Mouse (Mus musculus): ENCODE measurements around the gene Mier2. TPM values are rescaled to one million over a fixed set of nuclear protein-coding genes. Genes with fewer than 3 reads are reported as not detected.

Mier2 gene
- 35.4 and 37.8 TPM in 2 replicates for polyA plus RNA-seq (2014; fragmentation: Nextera tagmentation; extraction: Ambion mirVana)

- Histone ChIP-seq H3K36me3 (ENCODE audit: control insufficient read depth, insufficient read depth, low read length) (no peaks in the 10 kb centered on the region), H3K27ac (ENCODE audit: low read depth, low read length) (peak within 1 kb of the TSS; percentile 56), H3K4me1 (replicated peaks; ENCODE audit: control insufficient read depth, insufficient read depth, low read length) (peaks cover 6% of the 10 kb centered on the region), H3K9ac (ENCODE audit: low read depth, low read length) (peak within 1 kb of the TSS; percentile 91), H3K4me3 (ENCODE audit: low read depth, low read length) (peak within 1 kb of the TSS; percentile 72), H3K9me3 (ENCODE audit: control insufficient read depth, low read length) (no peaks in the 10 kb centered on the region), H3K27me3 (ENCODE audit: control insufficient read depth, insufficient read depth, low read length) (no peaks in the 10 kb centered on the region), H3K4me2 (replicated peaks; ENCODE audit: low read depth, low read length) (peak within 1 kb of the TSS; percentile 87)
- DNase-seq (ENCODE audit: low spot score) (peak; percentile 86), ATAC-seq (ENCODE audit: low FRiP score) (peak; percentile 92)
- WGBS = 1% methylated on average over 71 of the region's 108 CpGs
Observed at GRCm38 (mm10) chr10:79554330-79555237, at the start of gene Mier2. TSS of gene Mier2 (minus strand) at chr10:79555199.

GRCm38 (mm10) chr10:79597936-79598230 is 42.9 kb upstream of the Mier2 start:
- WGBS = 70% methylated on average over 4 of the region's 4 CpGs
- no peak overlapping the region for H3K4me2 ChIP-seq (replicated peaks; ENCODE audit: low read depth, low read length)
- ATAC-seq (ENCODE audit: low FRiP score) = no peak

GRCm38 (mm10) chr10:79597051-79597935 is 42.3 kb upstream of the Mier2 start:
- Histone ChIP-seq H3K4me1 (replicated peaks; ENCODE audit: control insufficient read depth, insufficient read depth, low read length) (no peaks in the 10 kb centered on the region), H3K36me3 (ENCODE audit: control insufficient read depth, insufficient read depth, low read length) (no peaks in the 10 kb centered on the region), H3K4me2 (replicated peaks; ENCODE audit: low read depth, low read length) (no peak overlapping the region), H3K4me3 (ENCODE audit: low read depth, low read length) (no peak overlapping the region), H3K9me3 (ENCODE audit: control insufficient read depth, low read length) (no peaks in the 10 kb centered on the region), H3K27me3 (ENCODE audit: control insufficient read depth, insufficient read depth, low read length) (0 out of 2 replicates have a peak, but pooled peaks cover 4% of the 10 kb centered on the region), H3K9ac (ENCODE audit: low read depth, low read length) (no peak overlapping the region), H3K27ac (ENCODE audit: low read depth, low read length) (no peak overlapping the region)
- ATAC-seq (ENCODE audit: low FRiP score) (no peak), DNase-seq (ENCODE audit: low spot score) (no peak)
- 43% methylated on average over 13 of the region's 13 CpGs for WGBS

More at GRCm38 (mm10) chr10:79597936-79598230, 42.9 kb upstream of the Mier2 start:
- no peak overlapping the region for H3K27ac ChIP-seq (ENCODE audit: low read depth, low read length)
- no peaks in the 10 kb centered on the region for H3K36me3 ChIP-seq (ENCODE audit: control insufficient read depth, insufficient read depth, low read length)
- DNase-seq (ENCODE audit: low spot score) = no peak
- H3K9me3 ChIP-seq (ENCODE audit: control insufficient read depth, low read length) = no peaks in the 10 kb centered on the region
- no peak overlapping the region for H3K4me3 ChIP-seq (ENCODE audit: low read depth, low read length)
- no peak overlapping the region for H3K9ac ChIP-seq (ENCODE audit: low read depth, low read length)
- H3K27me3 ChIP-seq (ENCODE audit: control insufficient read depth, insufficient read depth, low read length) = 0 out of 2 replicates have a peak, but pooled peaks cover 4% of the 10 kb centered on the region
- H3K4me1 ChIP-seq (replicated peaks; ENCODE audit: control insufficient read depth, insufficient read depth, low read length) = no peaks in the 10 kb centered on the region

- DNase-seq (ENCODE audit: low spot score) (no peak), ATAC-seq (ENCODE audit: low FRiP score) (peak; percentile 47; the same call in 1 of the 2 replicates)
- Histone ChIP-seq H3K36me3 (ENCODE audit: control insufficient read depth, insufficient read depth, low read length) (no peaks in the 10 kb centered on the region), H3K27me3 (ENCODE audit: control insufficient read depth, insufficient read depth, low read length) (0 out of 2 replicates have a peak, but pooled peaks cover 4% of the 10 kb centered on the region), H3K4me2 (replicated peaks; ENCODE audit: low read depth, low read length) (no peak overlapping the region), H3K4me1 (replicated peaks; ENCODE audit: control insufficient read depth, insufficient read depth, low read length) (no peaks in the 10 kb centered on the region), H3K27ac (ENCODE audit: low read depth, low read length) (no peak overlapping the region), H3K9ac (ENCODE audit: low read depth, low read length) (no peak overlapping the region), H3K4me3 (ENCODE audit: low read depth, low read length) (no peak overlapping the region), H3K9me3 (ENCODE audit: control insufficient read depth, low read length) (no peaks in the 10 kb centered on the region)
- WGBS = 64% methylated on average over 8 of the region's 8 CpGs
Observed at GRCm38 (mm10) chr10:79595590-79595929, 40.6 kb upstream of the Mier2 start.

GRCm38 (mm10) chr10:79594872-79595589 is 40.0 kb upstream of the Mier2 start:
- Histone ChIP-seq H3K4me3 (ENCODE audit: low read depth, low read length) (no peak overlapping the region), H3K36me3 (ENCODE audit: control insufficient read depth, insufficient read depth, low read length) (no peaks in the 10 kb centered on the region), H3K9me3 (ENCODE audit: control insufficient read depth, low read length) (no peaks in the 10 kb centered on the region), H3K4me2 (replicated peaks; ENCODE audit: low read depth, low read length) (no peak overlapping the region), H3K4me1 (replicated peaks; ENCODE audit: control insufficient read depth, insufficient read depth, low read length) (no peaks in the 10 kb centered on the region), H3K27ac (ENCODE audit: low read depth, low read length) (no peak overlapping the region), H3K9ac (ENCODE audit: low read depth, low read length) (no peak overlapping the region), H3K27me3 (ENCODE audit: control insufficient read depth, insufficient read depth, low read length) (0 out of 2 replicates have a peak, but pooled peaks cover 4% of the 10 kb centered on the region)
- DNase-seq (ENCODE audit: low spot score) = peak; percentile 83
- ATAC-seq (ENCODE audit: low FRiP score) = peak; percentile 92
- 18% methylated on average over 17 of the region's 17 CpGs for WGBS

GRCm38 (mm10) chr10:79594111-79594510 is 39.1 kb upstream of the Mier2 start:
- Histone ChIP-seq H3K9ac (ENCODE audit: low read depth, low read length) (no peak overlapping the region), H3K4me1 (replicated peaks; ENCODE audit: control insufficient read depth, insufficient read depth, low read length) (no peaks in the 10 kb centered on the region), H3K9me3 (ENCODE audit: control insufficient read depth, low read length) (no peaks in the 10 kb centered on the region), H3K36me3 (ENCODE audit: control insufficient read depth, insufficient read depth, low read length) (no peaks in the 10 kb centered on the region), H3K27me3 (ENCODE audit: control insufficient read depth, insufficient read depth, low read length) (0 out of 2 replicates have a peak, but pooled peaks cover 4% of the 10 kb centered on the region), H3K4me3 (ENCODE audit: low read depth, low read length) (no peak overlapping the region), H3K27ac (ENCODE audit: low read depth, low read length) (no peak overlapping the region), H3K4me2 (replicated peaks; ENCODE audit: low read depth, low read length) (no peak overlapping the region)
- ATAC-seq (ENCODE audit: low FRiP score) (no peak), DNase-seq (ENCODE audit: low spot score) (no peak)
- 58% methylated on average over 6 of the region's 6 CpGs for WGBS

- Histone ChIP-seq H3K4me3 (ENCODE audit: low read depth, low read length) (no peak overlapping the region), H3K4me2 (replicated peaks; ENCODE audit: low read depth, low read length) (no peak overlapping the region), H3K27me3 (ENCODE audit: control insufficient read depth, insufficient read depth, low read length) (0 out of 2 replicates have a peak, but pooled peaks cover 4% of the 10 kb centered on the region), H3K9ac (ENCODE audit: low read depth, low read length) (no peak overlapping the region), H3K27ac (ENCODE audit: low read depth, low read length) (no peak overlapping the region), H3K36me3 (ENCODE audit: control insufficient read depth, insufficient read depth, low read length) (no peaks in the 10 kb centered on the region), H3K4me1 (replicated peaks; ENCODE audit: control insufficient read depth, insufficient read depth, low read length) (no peaks in the 10 kb centered on the region), H3K9me3 (ENCODE audit: control insufficient read depth, low read length) (no peaks in the 10 kb centered on the region)
- no peak for ATAC-seq (ENCODE audit: low FRiP score)
- 93% methylated on average over 1 of the region's 1 CpGs for WGBS
- no peak for DNase-seq (ENCODE audit: low spot score)
Observed at GRCm38 (mm10) chr10:79590702-79591101, 35.7 kb upstream of the Mier2 start.

GRCm38 (mm10) chr10:79587752-79588126 is 32.7 kb upstream of the Mier2 start:
- WGBS = 66% methylated on average over 4 of the region's 4 CpGs
- no peak overlapping the region for H3K4me3 ChIP-seq (ENCODE audit: low read depth, low read length)
- DNase-seq (ENCODE audit: low spot score) = no peak
- H3K4me2 ChIP-seq (replicated peaks; ENCODE audit: low read depth, low read length) = no peak overlapping the region
- H3K9ac ChIP-seq (ENCODE audit: low read depth, low read length) = no peak overlapping the region
- H3K36me3 ChIP-seq (ENCODE audit: control insufficient read depth, insufficient read depth, low read length) = no peaks in the 10 kb centered on the region
- no peaks in the 10 kb centered on the region for H3K4me1 ChIP-seq (replicated peaks; ENCODE audit: control insufficient read depth, insufficient read depth, low read length)
- no peak overlapping the region for H3K27ac ChIP-seq (ENCODE audit: low read depth, low read length)
- H3K9me3 ChIP-seq (ENCODE audit: control insufficient read depth, low read length) = no peaks in the 10 kb centered on the region
- H3K27me3 ChIP-seq (ENCODE audit: control insufficient read depth, insufficient read depth, low read length) = no peaks in the 10 kb centered on the region
- no peak for ATAC-seq (ENCODE audit: low FRiP score)

All from hindbrain, embryonic 11.5 days (tissue).